In genomic region chr3:52938398-52938797, GRCm38 (mm10) we compare ENCODE assay signal across 10 mouse cellular contexts.
DNase-seq lines count a peak whose midpoint lies in the region; ATAC-seq lines count a peak whose summit lies in the region.
"Had no signal": no experiment of that assay in that cellular context is flagged by ENCODE, and none has a peak within 500 bp of the region (broad histone marks: within the 10 kb centered on the region; RNA-seq: fewer than 3 reads in every experiment).

No protein-coding gene starts in this region.

- H3K9me3 ChIP-seq in kidney, embryonic 16.5 days (ENCODE audit: low read length): no peaks in the 10 kb centered on the region
- no peaks in the 10 kb centered on the region for H3K9me3 ChIP-seq in hindbrain, embryonic 13.5 days

- peak; percentile 28 to 40 for DNase-seq in kidney, adult 8-10 months
- peak; percentile 92 for DNase-seq in cerebellum, adult 9-10 months
- peak; percentile 34 to 39 for DNase-seq in heart, postnatal 36 days
- peak; percentile 35 for DNase-seq in skeletal muscle tissue, adult 2 months (ENCODE audit: low read depth, low spot score)
- no peak for DNase-seq in urinary bladder, postnatal 4 days (ENCODE audit: low spot score in 2 of 2)
- DNase-seq in urinary bladder, postnatal 36 days (ENCODE audit: low spot score in 2 of 2): no peak
- DNase-seq: thymus, adult 2 months had no signal

- ATAC-seq in kidney, embryonic 16.5 days (ENCODE audit: low FRiP score, low TSS enrichment): no peak
- no peak for ATAC-seq in hindbrain, embryonic 13.5 days (ENCODE audit: low FRiP score)
- ATAC-seq: Patski had no signal

- no peaks in the 10 kb centered on the region for H3K36me3 ChIP-seq in kidney, embryonic 16.5 days (ENCODE audit: insufficient read depth, low read length)
- H3K36me3 ChIP-seq in hindbrain, embryonic 13.5 days: no peaks in the 10 kb centered on the region

- H3K4me2 ChIP-seq in kidney, embryonic 16.5 days (replicated peaks; ENCODE audit: low read depth, low read length): no peak overlapping the region
- no peak overlapping the region for H3K4me2 ChIP-seq in hindbrain, embryonic 13.5 days

- WGBS in kidney, embryonic 16.5 days: 64% methylated on average over 5 of the region's 5 CpGs
- 80% methylated on average over 5 of the region's 5 CpGs for WGBS in hindbrain, embryonic 13.5 days

- H3K4me3 ChIP-seq in kidney, embryonic 16.5 days (ENCODE audit: low read length): no peak overlapping the region
- no peak overlapping the region for H3K4me3 ChIP-seq in hindbrain, embryonic 13.5 days

- H3K27ac ChIP-seq in kidney, embryonic 16.5 days (ENCODE audit: low read length): no peak overlapping the region
- no peak overlapping the region for H3K27ac ChIP-seq in hindbrain, embryonic 13.5 days

- peaks cover 5% of the 10 kb centered on the region; the same call in 1 of the 2 replicates for H3K4me1 ChIP-seq in kidney, embryonic 16.5 days (ENCODE audit: insufficient read depth, low read length)
- H3K4me1 ChIP-seq in hindbrain, embryonic 13.5 days (replicated peaks): peaks cover 13% of the 10 kb centered on the region

- intact Hi-C loops in heart, postnatal 36 days (cut with DNase I): no loop called here

- no peak overlapping the region for H3K9ac ChIP-seq in kidney, embryonic 16.5 days (replicated peaks; ENCODE audit: low read length)
- no peak overlapping the region for H3K9ac ChIP-seq in hindbrain, embryonic 13.5 days

- no peaks in the 10 kb centered on the region for H3K27me3 ChIP-seq in kidney, embryonic 16.5 days (ENCODE audit: insufficient read depth, low read length)
- H3K27me3 ChIP-seq in hindbrain, embryonic 13.5 days: 0 out of 2 replicates have a peak, but pooled peaks cover 7% of the 10 kb centered on the region

Comparison
In these comparisons a context has a peak if more than half of its experiments do, and no peak if none do; other contexts are left out.
1. DNase-seq: peak in kidney, adult 8-10 months (2 of 2), cerebellum, adult 9-10 months (single experiment), heart, postnatal 36 days (2 of 2) and skeletal muscle tissue, adult 2 months (single experiment); none in urinary bladder, postnatal 4 days (0 of 2) and urinary bladder, postnatal 36 days (0 of 2).